Mouse (Mus musculus) kidney, embryonic 15.5 days (tissue): ENCODE data around the gene Tuba4a. TPM values are rescaled to one million over a fixed set of nuclear protein-coding genes. Genes with fewer than 3 reads are reported as not detected.
A peak's percentile ranks its signal among the peaks of the same experiment; 100 is the strongest.
"Not testable (repeated sequence)": the region's sequence is repeated elsewhere in the genome, so short reads cannot be mapped to it uniquely, and the experiment has no call there.

Experiments
- ATAC-seq: fragments of 200-750 bp; cut with Nextera tagmentation; replicated peaks from 2 replicates; pipeline ENCODE4 v1.8.0; 2017; ENCODE audit warnings: moderate TSS enrichment; ENCODE audit not compliant: low FRiP score
- H3K27ac ChIP-seq: fragments of 300-500 bp; sonication (generic); 2 replicates; pipeline ENCODE4 v1.5.1; 2015; ENCODE audit warnings: mild to moderate bottlenecking, inconsistent platforms
- H3K27me3 ChIP-seq: fragments of 300-500 bp; sonication (generic); 2 replicates; pipeline ENCODE4 v1.6.1; 2015; ENCODE audit warnings: inconsistent platforms
- H3K36me3 ChIP-seq: fragments of 300-500 bp; sonication (generic); 2 replicates; pipeline ENCODE4 v1.6.1; 2015; ENCODE audit warnings: inconsistent platforms
- H3K4me1 ChIP-seq: fragments of 300-500 bp; sonication (generic); 2 replicates; pipeline ENCODE4 v1.6.1; 2015; ENCODE audit warnings: inconsistent platforms
- H3K4me2 ChIP-seq: fragments of 300-500 bp; sonication (generic); 2 replicates; pipeline ENCODE4 v1.6.1; 2015; ENCODE audit warnings: moderate library complexity, mild to moderate bottlenecking, inconsistent platforms
- H3K4me3 ChIP-seq: fragments of 300-500 bp; sonication (generic); replicated peaks from 2 replicates; pipeline ENCODE4 v1.5.1; 2015; ENCODE audit warnings: mild to moderate bottlenecking, inconsistent platforms
- H3K9ac ChIP-seq: fragments of 300-500 bp; sonication (generic); 2 replicates; pipeline ENCODE4 v1.6.1; 2015; ENCODE audit warnings: mild to moderate bottlenecking, inconsistent platforms
- H3K9me3 ChIP-seq: fragments of 300-500 bp; sonication (generic); replicated peaks from 2 replicates; pipeline ENCODE4 v1.6.1; 2016; ENCODE audit warnings: inconsistent platforms
- WGBS: fragments of 180-500 bp; shearing (Covaris S2); methylation state at CpG from one replicate; pipeline ENCODE4 v1.1.7; 2015; ENCODE audit warnings: mixed read lengths; 5-methylcytosine and 5-hydroxymethylcytosine counted together
- polyA plus RNA-seq: library from polyadenylated mRNA; unstranded; fragments of >200 nt; fragmentation: Nextera tagmentation; extraction: Ambion mirVana; gene quantifications from 2 replicates; pipeline ENCODE4 v1.2.1, GENCODE M21; 2015

Gene Tuba4a
- polyA plus RNA-seq, 1 experiment from 2014 or later, result 63.8 TPM

DNA sequence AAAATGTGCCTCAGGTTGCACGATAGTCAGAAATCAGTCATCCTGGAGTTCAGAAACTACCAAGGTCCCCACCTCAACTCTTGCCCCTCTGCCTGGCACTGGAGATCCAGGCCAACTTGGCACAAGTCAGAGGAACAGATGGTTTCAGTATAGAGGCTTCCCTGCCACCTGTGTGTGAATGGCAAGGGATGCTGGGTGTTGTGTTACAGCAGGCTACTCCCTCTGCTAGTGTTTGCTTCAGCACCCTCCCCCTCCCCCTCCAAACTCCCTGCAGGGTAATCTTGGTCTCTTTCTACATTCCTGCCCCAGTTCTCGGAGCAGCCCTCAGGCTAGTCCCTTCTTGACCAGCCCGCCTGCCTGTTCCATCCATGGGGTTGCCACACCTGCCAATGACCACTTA, 30.8 kb upstream of the Tuba4a start:
- no peaks in the 10 kb centered on the region for H3K36me3 ChIP-seq
- H3K4me3 ChIP-seq, result no peak overlapping the region
- H3K27me3 ChIP-seq, result peaks cover 7% of the 10 kb centered on the region
- peaks cover 26% of the 10 kb centered on the region for H3K4me1 ChIP-seq
- WGBS, result 60% methylated on average over 3 of the region's 3 CpGs
- H3K4me2 ChIP-seq, result no peak overlapping the region
- no peaks in the 10 kb centered on the region for H3K9me3 ChIP-seq
- H3K9ac ChIP-seq, result no peak overlapping the region
- no peak overlapping the region for H3K27ac ChIP-seq
- ATAC-seq, result no peak

DNA sequence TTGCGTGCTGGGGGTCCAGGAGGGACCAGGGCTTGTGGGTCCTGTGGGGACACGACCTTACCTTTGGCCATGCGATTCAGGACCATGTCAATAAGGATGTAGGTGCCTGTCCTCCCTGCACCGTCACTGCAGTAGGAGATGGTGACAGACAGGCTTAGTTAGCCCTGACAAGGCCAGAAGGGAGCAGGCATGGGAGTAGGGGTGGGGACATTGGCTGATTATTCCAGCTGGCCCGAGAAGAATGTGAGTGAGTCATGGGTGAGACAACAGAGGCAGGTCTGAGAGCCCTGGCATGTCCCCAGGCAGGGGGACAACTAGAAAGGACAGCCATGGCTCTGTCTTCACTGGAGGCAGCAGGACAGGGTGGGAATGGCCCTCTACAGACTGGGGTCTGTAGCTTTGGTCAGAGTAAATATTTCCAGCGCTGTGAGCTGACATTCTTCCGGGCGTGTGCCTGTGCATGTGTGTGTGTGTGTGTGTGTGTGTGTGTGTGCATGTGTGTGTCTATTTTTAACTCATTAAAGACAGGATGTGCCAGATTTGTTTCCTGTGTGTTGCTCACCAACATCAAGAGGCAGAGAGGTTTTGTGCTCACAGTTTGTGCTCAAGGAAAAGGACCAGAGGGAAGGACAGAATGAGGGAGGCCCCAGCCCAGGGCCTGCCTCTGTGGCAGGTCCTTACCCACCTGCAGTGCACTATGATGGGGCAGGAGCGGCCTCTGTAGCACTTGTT, 28.5 kb upstream of the Tuba4a start:
- WGBS, result 42% methylated on average over 9 of the region's 9 CpGs
- no peak overlapping the region for H3K4me3 ChIP-seq
- H3K4me1 ChIP-seq, result peaks cover 26% of the 10 kb centered on the region
- peaks cover 5% of the 10 kb centered on the region for H3K27me3 ChIP-seq
- no peaks in the 10 kb centered on the region for H3K9me3 ChIP-seq
- H3K9ac ChIP-seq, result peak overlapping the region; percentile 26; the same call in 1 of the 2 replicates
- no peak overlapping the region for H3K4me2 ChIP-seq
- ATAC-seq, result peak; percentile 26; the same call in 1 of the 2 replicates
- peaks cover 7% of the 10 kb centered on the region; the same call in 1 of the 2 replicates for H3K36me3 ChIP-seq
- peak overlapping the region; percentile 60 for H3K27ac ChIP-seq

DNA sequence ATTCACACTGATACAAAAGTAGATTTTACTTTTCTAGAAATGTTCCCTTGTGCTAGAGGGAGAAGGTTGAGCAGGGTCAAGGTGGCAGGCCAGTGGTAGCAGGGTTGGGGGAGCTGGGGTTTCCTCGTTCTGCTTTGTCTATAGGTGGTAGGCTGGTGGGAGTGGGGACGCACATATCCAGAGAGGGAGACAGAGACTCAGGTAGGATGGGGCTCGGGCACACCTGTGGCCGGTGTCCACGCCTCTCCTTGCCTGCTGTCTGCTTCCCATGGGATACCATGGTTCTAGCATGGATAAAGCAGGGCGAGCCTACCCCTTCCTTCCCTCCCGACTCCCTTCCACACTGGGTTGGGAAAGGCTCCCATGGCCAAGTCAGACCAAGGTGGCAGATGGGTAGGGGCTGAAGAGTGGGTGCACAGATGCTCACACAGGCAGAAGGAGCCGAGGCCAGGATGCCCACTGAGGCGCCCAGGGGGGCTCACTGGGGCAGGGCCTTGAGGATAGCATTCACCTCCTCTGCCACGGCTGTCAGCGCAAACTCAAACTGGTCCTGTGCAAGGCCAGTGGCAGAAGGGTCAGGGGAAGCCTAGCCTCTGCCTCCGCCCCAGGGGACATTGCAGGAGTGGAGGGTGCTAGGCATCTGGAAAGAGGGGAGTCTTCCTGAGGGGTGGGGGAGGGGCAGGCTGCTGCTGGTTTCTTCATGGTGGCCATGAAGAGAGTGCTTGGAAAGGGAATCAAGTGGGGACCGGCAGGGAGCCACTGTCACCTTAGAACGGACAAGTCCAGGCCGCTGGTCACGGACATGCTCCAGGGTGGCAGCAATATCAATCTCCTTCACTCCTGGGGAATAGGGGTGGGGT, 27.6 kb upstream of the Tuba4a start:
- Histone ChIP-seq H3K36me3 (peaks cover 15% of the 10 kb centered on the region; the same call in 1 of the 2 replicates), H3K9me3 (no peaks in the 10 kb centered on the region), H3K27ac (0 out of 2 replicates have a peak overlapping the region, but pooled peaks have one; percentile 60), H3K27me3 (peaks cover 2% of the 10 kb centered on the region; the same call in 1 of the 2 replicates), H3K9ac (peak overlapping the region; percentile 26; the same call in 1 of the 2 replicates), H3K4me3 (no peak overlapping the region), H3K4me2 (no peak overlapping the region), H3K4me1 (peaks cover 26% of the 10 kb centered on the region)
- 77% methylated on average over 16 of the region's 16 CpGs for WGBS
- no peak for ATAC-seq

DNA sequence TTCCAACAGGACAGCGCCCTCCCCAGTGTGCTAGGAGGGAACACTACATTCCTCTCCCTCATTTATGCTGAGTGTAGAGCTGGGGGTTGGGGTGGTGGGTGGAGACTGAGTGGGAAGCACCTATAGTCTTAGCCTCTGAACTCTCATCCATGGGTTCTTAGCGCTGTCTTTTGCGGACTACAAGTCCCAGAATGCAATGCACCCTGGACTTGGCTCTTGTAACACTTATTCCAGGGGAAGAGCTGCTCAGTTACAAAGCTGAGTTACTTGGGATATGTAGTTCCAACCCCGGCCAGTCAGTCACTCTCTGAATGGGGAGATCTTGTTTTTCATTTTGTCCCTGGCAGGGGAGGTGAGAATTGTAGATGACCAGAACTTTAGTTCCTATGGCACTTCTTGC, 25.2 kb upstream of the Tuba4a start:
- ATAC-seq, result peak; percentile 61
- Histone ChIP-seq H3K4me3 (no peak overlapping the region), H3K9me3 (no peaks in the 10 kb centered on the region), H3K9ac (no peak overlapping the region), H3K27me3 (no peaks in the 10 kb centered on the region), H3K27ac (no peak overlapping the region), H3K4me2 (no peak overlapping the region), H3K4me1 (peaks cover 15% of the 10 kb centered on the region), H3K36me3 (peaks cover 39% of the 10 kb centered on the region)
- 22% methylated on average over 4 of the region's 4 CpGs for WGBS

GRCm38 (mm10) chr1:75244175-75244826, 24.6 kb upstream of the Tuba4a start:
- Histone ChIP-seq H3K9me3 (no peaks in the 10 kb centered on the region), H3K4me1 (peaks cover 15% of the 10 kb centered on the region), H3K4me3 (no peak overlapping the region), H3K36me3 (peaks cover 44% of the 10 kb centered on the region), H3K27me3 (no peaks in the 10 kb centered on the region), H3K27ac (no peak overlapping the region), H3K9ac (no peak overlapping the region), H3K4me2 (no peak overlapping the region)
- WGBS, result 90% methylated on average over 12 of the region's 12 CpGs
- peak; percentile 10; the same call in 1 of the 2 replicates for ATAC-seq

DNA sequence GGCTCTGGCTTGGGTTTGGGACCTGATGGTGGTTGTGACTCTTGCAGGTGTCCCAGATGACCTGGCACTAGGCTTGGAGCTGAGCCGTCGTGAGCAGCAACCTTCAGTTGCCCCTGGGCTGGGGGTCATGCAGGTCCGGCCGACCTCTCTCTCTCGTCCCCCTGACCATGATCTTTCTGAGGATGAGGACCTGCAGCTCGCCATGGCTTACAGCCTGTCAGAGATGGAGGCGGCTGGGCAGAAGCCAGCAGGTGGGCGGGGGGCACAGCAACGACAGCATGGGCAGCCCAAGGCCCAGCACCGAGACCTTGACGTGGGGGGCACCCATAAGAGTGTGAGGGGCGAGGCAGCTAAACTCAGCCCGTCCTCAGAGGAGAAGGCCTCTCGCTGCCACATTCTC, 23.7 kb upstream of the Tuba4a start:
- Histone ChIP-seq H3K4me3 (no peak overlapping the region), H3K9ac (no peak overlapping the region), H3K4me1 (peaks cover 13% of the 10 kb centered on the region), H3K27ac (no peak overlapping the region), H3K27me3 (no peaks in the 10 kb centered on the region), H3K4me2 (no peak overlapping the region), H3K36me3 (peaks cover 50% of the 10 kb centered on the region), H3K9me3 (no peaks in the 10 kb centered on the region)
- no peak for ATAC-seq
- WGBS, result 90% methylated on average over 14 of the region's 14 CpGs

- Histone ChIP-seq H3K4me2 (no peak overlapping the region), H3K36me3 (peaks cover 50% of the 10 kb centered on the region), H3K27ac (no peak overlapping the region), H3K4me1 (peaks cover 19% of the 10 kb centered on the region), H3K27me3 (no peaks in the 10 kb centered on the region), H3K9me3 (no peaks in the 10 kb centered on the region), H3K4me3 (no peak overlapping the region), H3K9ac (no peak overlapping the region)
- no peak for ATAC-seq
- 87% methylated on average over 10 of the region's 10 CpGs for WGBS
Measured at GRCm38 (mm10) chr1:75239591-75239990, 19.9 kb upstream of the Tuba4a start.

DNA sequence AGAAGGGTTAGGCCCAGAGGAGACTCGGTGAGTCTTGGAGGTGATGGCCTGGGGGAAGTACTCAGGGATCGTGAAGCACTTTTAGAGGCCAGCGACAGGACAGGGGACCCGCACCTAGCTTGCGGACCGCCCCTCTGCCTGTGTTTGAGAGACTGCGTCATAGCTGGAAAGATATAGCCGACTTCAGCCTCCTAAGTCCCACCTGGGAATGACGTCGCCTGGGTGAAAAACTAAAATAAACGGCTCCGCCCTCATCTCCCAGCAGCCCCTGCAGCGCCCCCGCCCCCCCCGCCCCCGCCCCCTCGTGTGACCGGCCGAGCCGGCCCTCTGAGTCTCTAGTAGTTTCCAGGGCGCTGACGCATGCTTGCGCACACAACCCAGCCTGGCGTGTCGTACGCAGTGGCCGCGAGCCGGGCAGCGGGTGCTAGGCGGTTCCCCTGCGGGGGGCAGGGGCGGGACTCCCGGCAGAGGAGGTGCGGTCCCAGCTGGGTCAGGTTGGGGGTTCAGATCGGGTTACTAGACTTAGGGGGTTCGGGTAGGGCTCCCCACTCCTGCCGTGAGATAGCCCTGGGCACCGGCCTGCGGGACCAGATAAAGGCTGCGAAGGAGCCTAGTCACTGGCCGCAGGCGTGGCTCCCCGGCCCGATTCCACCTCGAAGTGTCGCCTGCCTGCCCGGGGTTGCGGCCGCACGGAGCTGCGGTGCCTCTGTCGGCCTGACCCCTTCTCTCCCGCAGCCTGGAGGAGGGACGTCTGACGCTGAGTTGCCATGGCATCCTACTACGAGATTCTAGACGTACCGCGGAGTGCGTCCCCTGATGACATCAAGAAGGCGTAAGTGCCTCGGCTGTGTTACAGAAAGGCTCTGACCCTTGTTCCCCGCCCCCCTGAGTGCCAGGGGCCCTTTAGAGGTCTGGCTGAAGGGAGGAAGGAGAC, 16.7 kb upstream of the Tuba4a start, which contains the start of gene Dnajb2:
TSS of gene Dnajb2 (plus strand) at position 290 of the 934 bp plus-strand sequence.
- H3K27ac ChIP-seq, result peak within 1 kb of the TSS; percentile 81
- H3K9ac ChIP-seq, result peak within 1 kb of the TSS; percentile 84
- peak; percentile 95 for ATAC-seq
- peaks cover 6% of the 10 kb centered on the region; the same call in 1 of the 2 replicates for H3K27me3 ChIP-seq
- H3K4me1 ChIP-seq, result peaks cover 23% of the 10 kb centered on the region
- peak within 1 kb of the TSS; percentile 67 for H3K4me3 ChIP-seq
- peak within 1 kb of the TSS; percentile 95 for H3K4me2 ChIP-seq
- WGBS, result under 1% methylated on average over 62 of the region's 64 CpGs
- H3K36me3 ChIP-seq, result peaks cover 27% of the 10 kb centered on the region
- no peaks in the 10 kb centered on the region for H3K9me3 ChIP-seq

DNA sequence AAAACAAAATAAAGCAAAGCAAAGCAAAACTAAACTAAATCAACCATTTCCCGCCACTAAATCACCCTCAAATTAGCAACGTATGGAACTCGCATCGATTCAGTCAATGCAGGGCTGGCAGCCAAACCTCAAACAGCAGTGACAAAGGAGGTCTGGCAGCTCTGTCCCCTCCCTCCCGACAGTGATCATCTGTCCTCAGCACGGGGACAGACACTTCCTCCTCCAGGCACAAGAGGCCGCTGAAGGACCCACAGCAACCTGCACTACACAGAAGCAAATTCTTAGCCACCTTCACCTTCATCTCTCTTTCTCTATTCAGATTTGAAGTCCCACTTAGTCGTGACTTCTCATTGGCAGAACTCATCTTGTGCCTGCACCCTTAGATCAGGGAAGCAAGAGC, 14.9 kb upstream of the Tuba4a start:
- Histone ChIP-seq H3K4me2 (no peak overlapping the region), H3K9ac (no peak overlapping the region)
- no peak for ATAC-seq

GRCm38 (mm10) chr1:75232489-75232888, 12.8 kb upstream of the Tuba4a start:
- ATAC-seq, H3K9ac ChIP-seq, H3K4me2 ChIP-seq, H3K4me3 ChIP-seq, H3K36me3 ChIP-seq, H3K9me3 ChIP-seq, H3K27ac ChIP-seq, H3K27me3 ChIP-seq: not testable (repeated sequence)
- peaks cover 21% of the 10 kb centered on the region for H3K4me1 ChIP-seq
- 65% methylated on average over 4 of the region's 4 CpGs for WGBS

More for the DNA sequence above, 14.9 kb upstream of the Tuba4a start:
- H3K4me3 ChIP-seq, result no peak overlapping the region
- no peak overlapping the region for H3K27ac ChIP-seq
- H3K36me3 ChIP-seq, result peaks cover 9% of the 10 kb centered on the region
- H3K4me1 ChIP-seq, result peaks cover 23% of the 10 kb centered on the region
- no peaks in the 10 kb centered on the region for H3K9me3 ChIP-seq
- under 1% methylated on average over 8 of the region's 8 CpGs for WGBS
- H3K27me3 ChIP-seq, result peaks cover 6% of the 10 kb centered on the region; the same call in 1 of the 2 replicates

GRCm38 (mm10) chr1:75231664-75232152, 12.0 kb upstream of the Tuba4a start, which contains the start of gene A630095N17Rik:
Gene A630095N17Rik (minus strand): TSS chr1:75232102.
- no peak within 1 kb of the TSS for H3K9ac ChIP-seq
- H3K27me3 ChIP-seq, result peaks cover 6% of the 10 kb centered on the region; the same call in 1 of the 2 replicates
- H3K36me3 ChIP-seq, result no peaks in the 10 kb centered on the region
- no peak for ATAC-seq
- H3K4me3 ChIP-seq, result no peak within 1 kb of the TSS
- H3K4me2 ChIP-seq, result no peak within 1 kb of the TSS
- H3K4me1 ChIP-seq, result peaks cover 14% of the 10 kb centered on the region
- H3K27ac ChIP-seq, result no peak within 1 kb of the TSS
- H3K9me3 ChIP-seq, result no peaks in the 10 kb centered on the region
- 80% methylated on average over 5 of the region's 5 CpGs for WGBS
